Mouse (Mus musculus) urinary bladder, postnatal 36 days (tissue): Measurements from ENCODE around the gene Bcas1.

Experiments
- DNase-seq, 2 experiments: peaks; one replicate each; pipeline ENCODE4 v3.0.0; 2022; ENCODE audit warnings: low spot score in 2 of 2, mixed read lengths in 1 of 2

Bcas1 gene

DNA sequence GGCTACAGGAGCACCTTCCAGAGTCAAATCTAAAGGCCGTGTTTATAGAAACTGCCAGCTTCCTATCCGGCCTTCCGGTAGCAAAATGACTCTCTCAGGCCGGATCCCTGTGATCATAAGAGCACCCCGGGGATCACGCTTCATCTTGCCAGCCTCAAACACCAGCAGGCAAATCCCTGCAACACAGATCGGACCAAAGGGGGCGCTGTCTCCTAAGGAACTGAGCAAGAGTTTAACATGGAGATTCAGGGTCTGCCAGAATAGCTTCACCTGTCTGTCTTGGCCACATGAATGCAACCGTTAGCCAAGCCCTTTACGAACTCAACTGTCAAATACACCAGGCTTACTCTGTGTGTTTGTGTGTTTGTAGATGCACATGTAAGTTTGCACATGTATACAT, 8.9 kb downstream of the Bcas1 start:
- peak in 1 of 2 experiments; percentile 15 for DNase-seq

GRCm38 (mm10) chr2:170411490-170412168, 16.0 kb downstream of the Bcas1 start:
- DNase-seq = no peak

DNA sequence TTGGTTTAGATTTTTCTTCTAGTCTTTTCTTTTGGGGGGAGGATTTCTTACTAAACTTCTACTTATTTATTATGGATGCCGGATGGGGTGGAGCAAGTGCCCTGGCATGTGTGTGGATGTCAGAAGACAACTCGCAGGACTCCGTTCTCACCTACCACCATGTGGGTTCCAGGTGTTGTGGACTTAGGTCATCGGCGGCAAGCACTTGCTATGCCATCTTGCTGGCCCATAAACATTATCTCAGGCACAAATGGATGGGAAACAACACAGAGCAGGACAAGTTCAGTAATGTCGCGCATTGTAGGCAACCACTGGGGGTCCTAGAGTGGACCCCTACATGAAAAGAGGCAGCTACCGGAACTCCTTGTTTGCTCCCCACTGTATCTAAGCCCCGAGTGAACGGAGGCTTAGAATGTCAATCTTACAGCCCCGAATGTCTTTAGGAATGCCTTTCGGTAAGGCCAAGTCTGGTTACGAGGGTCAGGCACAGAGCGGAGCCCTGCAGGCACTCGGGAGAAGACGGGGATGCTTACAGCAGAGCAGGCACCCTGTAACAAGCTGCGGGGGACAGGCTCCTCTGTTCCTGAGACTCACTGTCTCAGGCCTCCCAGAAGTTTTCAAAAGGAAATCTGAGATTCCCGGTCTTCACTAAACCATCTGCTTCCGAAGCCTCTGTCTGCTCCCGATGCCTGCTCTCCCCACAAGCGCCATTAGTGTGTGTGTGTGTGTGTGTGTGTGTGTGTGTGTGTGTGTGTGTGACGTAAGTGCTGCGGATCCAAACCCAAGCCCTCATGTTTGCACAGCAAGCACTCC, 16.8 kb downstream of the Bcas1 start:
- no peak for DNase-seq

GRCm38 (mm10) chr2:170406438-170406837, 21.2 kb downstream of the Bcas1 start:
- no peak for DNase-seq

DNA sequence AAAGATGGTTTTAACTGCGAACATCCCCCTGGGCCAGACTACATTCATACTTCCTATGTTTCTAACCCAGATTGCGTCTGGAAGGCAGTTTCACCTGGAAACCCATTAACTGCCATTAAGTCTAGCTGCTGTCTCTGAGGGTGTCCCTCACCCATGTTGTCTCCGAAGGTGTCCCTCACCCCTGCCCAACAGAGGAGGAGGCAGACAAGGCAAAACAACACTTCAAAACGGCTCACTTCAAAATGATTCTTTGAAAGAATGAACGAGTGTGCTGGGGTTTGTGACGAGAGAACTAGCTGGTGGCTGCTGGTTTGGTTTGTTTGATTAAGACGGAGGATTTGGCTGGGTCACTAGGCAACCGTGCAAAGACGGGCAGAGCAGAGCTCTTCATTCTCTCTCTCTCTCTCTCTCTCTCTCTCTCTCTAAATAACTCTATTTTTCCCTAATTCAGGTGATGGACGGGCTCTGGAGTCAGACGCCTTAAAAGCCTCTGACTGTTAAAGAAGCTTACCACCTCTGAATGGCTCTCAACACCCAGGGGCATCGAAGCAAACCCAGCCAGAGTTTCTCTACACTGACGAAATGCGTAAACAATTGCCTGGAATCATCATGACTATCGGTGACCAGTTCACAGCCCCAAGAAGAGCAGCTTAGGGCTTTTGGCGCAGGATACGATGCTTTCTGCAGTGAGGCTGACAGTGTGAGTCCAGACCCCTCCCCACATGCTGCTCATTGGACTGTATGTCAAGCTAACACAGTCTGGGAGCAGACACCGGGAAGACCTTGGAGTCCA, 22.7 kb downstream of the Bcas1 start:
- no peak for DNase-seq

DNA sequence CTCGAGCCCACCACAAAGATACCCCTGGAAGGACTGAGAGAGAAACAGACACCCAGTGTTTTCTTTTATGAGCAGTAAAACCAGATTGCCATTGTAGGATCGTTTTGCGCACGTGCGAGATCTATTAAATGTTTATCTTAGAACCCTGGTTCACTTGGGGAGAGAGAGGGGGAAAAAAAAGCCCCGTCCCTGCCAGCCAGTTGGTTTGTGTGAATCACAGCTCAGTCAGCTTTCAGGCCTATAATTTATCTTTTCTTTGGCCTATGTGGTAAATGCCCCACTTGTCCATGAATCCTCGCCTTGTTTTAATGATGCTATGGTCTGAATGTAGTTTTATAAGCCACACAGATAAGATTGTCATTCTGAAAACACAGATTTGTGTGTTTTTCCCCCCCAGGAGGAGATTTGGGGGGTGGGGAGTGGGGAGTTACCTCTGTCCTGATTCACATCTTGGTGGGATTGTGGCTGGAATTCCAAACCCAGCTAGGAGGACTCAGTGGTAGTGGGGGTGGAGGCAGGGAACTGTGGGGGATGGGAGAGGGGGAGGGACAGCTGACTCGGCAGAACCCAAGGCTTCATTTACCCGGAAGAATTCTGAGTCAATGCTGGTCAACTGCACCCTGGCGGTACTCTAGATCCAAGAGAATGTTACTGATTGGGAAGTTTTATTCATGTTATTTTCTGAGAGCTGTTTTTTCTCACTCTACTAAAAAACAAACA, 23.8 kb downstream of the Bcas1 start:
- DNase-seq = no peak

- DNase-seq = peak; percentile 70 to 75
Measured at GRCm38 (mm10) chr2:170401211-170401799, 26.3 kb downstream of the Bcas1 start.

GRCm38 (mm10) chr2:170400666-170401065, 27.0 kb downstream of the Bcas1 start:
- DNase-seq = no peak

GRCm38 (mm10) chr2:170391994-170392393, 35.7 kb downstream of the Bcas1 start:
- DNase-seq = no peak

- DNase-seq = no peak
Measured at GRCm38 (mm10) chr2:170388320-170388719, 39.3 kb downstream of the Bcas1 start.

- DNase-seq = no peak
Measured at GRCm38 (mm10) chr2:170385556-170385955, 42.1 kb downstream of the Bcas1 start.

DNA sequence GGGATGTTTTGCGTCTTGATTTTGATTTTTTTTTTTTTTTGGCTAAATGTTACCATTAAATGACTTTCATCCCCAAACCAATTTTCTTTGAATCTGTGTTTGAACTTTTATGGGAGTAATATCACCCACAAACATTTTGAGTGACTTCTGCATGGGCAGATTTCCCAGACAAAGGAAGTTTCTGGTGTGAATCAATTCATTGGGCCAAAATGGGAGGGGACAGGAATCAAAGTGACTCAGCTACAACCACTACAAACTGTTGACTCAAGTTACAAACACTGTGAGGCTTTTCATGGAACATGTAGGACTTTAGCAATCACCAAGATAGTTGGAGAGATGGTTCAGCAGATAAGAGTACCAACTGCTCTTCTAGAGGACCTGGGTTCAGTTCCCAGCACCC, 42.9 kb downstream of the Bcas1 start:
- no peak for DNase-seq

DNA sequence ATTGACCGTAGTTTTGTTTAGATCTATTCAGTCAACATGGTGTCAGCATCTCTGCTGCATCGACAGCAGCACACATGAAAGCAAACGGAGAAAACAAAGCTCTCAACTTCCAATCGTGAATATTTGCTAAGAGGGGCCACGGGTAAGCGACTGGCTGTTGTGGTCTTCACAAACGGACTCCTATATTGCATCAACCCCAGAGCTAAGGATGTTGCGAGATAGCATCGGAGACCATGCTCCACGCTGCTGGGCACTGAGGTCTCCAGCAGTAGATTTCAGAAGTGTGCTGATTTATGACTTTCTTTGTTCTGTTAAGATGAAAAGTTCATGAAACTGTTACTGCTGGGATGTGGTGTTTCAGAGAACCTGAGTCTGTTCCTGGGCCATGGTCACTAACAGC, 54.3 kb downstream of the Bcas1 start:
- no peak for DNase-seq

DNA sequence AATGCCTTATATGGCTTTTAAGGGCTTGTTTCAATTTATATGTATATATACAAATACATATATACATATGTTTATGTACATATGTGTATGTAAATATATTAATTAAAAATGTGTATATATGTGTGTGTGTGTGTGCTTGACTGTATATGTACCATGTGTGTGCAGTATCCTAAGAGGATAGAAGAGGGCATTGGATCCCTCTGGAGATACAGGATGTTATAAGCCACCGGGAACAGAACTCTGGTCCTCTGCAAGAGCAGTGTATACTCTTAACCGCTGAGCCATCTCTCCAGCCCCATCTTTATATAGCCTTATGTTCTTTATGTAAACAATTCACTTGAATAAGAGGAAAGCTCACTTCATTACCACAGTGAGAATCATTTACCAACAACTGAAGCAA, 62.0 kb downstream of the Bcas1 start:
- no peak for DNase-seq

- no peak for DNase-seq
Measured at GRCm38 (mm10) chr2:170365271-170365670, 62.4 kb downstream of the Bcas1 start.

- DNase-seq = no peak
Measured at GRCm38 (mm10) chr2:170356667-170357374, 70.8 kb downstream of the Bcas1 start.

- peak; percentile 65 to 78 for DNase-seq
Measured at GRCm38 (mm10) chr2:170354963-170355367, 72.7 kb downstream of the Bcas1 start.

GRCm38 (mm10) chr2:170352273-170352672, 75.4 kb downstream of the Bcas1 start:
- DNase-seq = no peak

DNA sequence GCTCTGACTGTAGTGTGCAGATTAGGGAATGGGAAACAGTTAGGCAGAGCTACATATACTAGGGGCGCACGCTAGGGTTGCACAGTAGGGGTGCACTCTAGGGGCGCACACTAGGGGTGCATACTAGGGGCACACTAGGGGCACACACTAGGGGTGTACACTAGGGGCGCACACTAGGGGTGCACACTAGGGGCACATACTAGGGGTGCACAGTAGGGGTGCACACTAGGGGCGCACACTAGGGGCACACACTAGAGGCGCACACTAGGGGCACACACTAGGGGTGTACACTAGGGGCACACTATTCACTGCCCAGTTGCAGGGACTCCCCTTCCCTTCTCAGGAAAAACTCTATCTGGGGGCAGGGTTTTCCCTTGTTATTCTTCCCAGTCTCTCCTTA, 75.8 kb downstream of the Bcas1 start:
- DNase-seq = no peak

GRCm38 (mm10) chr2:170349784-170350183, 77.9 kb downstream of the Bcas1 start:
- no peak for DNase-seq

DNA sequence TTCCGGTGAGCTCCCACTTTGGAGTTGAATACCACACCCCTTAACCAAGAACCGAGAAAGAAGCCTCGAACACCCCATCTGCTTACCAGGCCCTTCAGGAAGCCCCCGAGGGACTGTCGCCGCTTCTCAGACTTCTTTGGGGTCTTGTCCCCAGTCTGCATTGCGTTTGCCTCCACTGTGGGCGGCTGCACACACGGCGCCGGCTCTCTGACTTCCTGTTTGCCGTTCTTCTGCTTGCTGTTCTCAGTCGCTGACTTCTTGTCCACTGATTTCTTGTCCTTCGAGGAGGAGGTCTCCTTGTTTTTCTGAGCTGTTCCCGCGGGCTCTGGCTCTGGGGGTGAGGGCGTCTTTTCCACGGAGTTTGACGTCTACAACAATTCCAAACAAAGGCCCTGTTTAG, 78.5 kb downstream of the Bcas1 start:
- no peak for DNase-seq
